ENCODE assay signal across 9 mouse cellular contexts in the genomic region with DNA sequence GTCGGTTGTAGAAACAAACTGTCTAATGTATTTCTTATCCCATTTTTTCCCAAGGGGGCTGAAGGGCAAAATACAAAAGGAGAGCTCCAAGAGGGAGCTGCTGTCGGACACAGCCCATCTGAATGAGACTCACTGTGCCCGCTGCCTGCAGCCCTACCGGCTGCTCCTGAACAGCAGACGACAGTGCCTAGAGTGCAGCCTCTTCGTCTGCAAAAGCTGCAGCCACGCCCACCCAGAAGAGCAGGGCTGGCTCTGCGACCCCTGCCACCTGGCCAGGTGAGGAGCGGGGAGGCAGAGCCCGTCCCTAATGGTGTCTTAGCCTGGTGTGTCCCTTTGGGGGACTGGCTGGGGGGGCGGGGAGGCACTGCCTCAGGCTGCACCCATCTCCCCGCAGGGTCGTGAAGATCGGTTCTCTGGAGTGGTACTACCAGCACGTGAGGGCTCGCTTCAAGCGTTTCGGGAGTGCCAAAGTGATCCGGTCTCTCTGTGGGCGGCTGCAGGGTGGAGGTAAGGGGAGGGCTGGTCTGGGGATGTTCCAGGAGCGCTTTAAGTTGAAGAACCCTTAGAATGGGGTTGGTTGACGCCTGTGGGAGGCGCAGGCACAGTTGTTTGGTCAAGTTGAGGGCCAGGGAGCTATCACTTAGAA. TPM values are rescaled to one million over a fixed set of nuclear protein-coding genes. Genes with fewer than 3 reads are reported as not detected.
DNase-seq lines count a peak whose midpoint lies in the region; ATAC-seq and TF ChIP-seq lines count a peak whose summit lies in the region.
"Had no signal": no experiment of that assay in that cellular context is flagged by ENCODE, and none has a peak within 500 bp of the region (broad histone marks: within the 10 kb centered on the region; RNA-seq: fewer than 3 reads in every experiment).

No protein-coding gene starts in this region.

- H3K4me1 ChIP-seq in kidney, embryonic 16.5 days (ENCODE audit: insufficient read depth, low read length) = peaks cover 11% of the 10 kb centered on the region
- no peaks in the 10 kb centered on the region for H3K4me1 ChIP-seq in kidney, adult 2 months (ENCODE audit: control insufficient read depth, insufficient read depth, low read length)
- H3K4me1 ChIP-seq in hindbrain, embryonic 16.5 days (ENCODE audit: control insufficient read depth, insufficient read depth, low read depth, low read length) = peaks cover 7% of the 10 kb centered on the region
- peaks cover 6% of the 10 kb centered on the region for H3K4me1 ChIP-seq in midbrain, embryonic 16.5 days (ENCODE audit: control insufficient read depth, insufficient read depth, low read length)

- ATAC-seq in kidney, embryonic 16.5 days (ENCODE audit: low FRiP score, low TSS enrichment) = peak; percentile 63; the same call in 1 of the 2 replicates
- peak; percentile 60 for ATAC-seq in hindbrain, embryonic 16.5 days
- 0 out of 2 replicates have a peak, but pooled peaks have one; percentile 45 for ATAC-seq in midbrain, embryonic 16.5 days

- no peaks in the 10 kb centered on the region for H3K27me3 ChIP-seq in kidney, embryonic 16.5 days (ENCODE audit: insufficient read depth, low read length)
- H3K27me3 ChIP-seq in kidney, adult 2 months (replicated peaks; ENCODE audit: control insufficient read depth, insufficient read depth, low read length) = no peaks in the 10 kb centered on the region
- H3K27me3 ChIP-seq in hindbrain, embryonic 16.5 days (replicated peaks; ENCODE audit: control insufficient read depth, insufficient read depth, low read length) = peaks cover 3% of the 10 kb centered on the region
- peaks cover 6% of the 10 kb centered on the region for H3K27me3 ChIP-seq in midbrain, embryonic 16.5 days (ENCODE audit: control insufficient read depth, insufficient read depth, low read depth, low read length)

- H3K27ac ChIP-seq in kidney, embryonic 16.5 days (ENCODE audit: low read length) = no peak overlapping the region
- H3K27ac ChIP-seq in kidney, adult 2 months (ENCODE audit: insufficient read depth, low read depth, low read length) = no peak overlapping the region
- no peak overlapping the region for H3K27ac ChIP-seq in hindbrain, embryonic 16.5 days (ENCODE audit: low read depth, low read length)
- H3K27ac ChIP-seq in midbrain, embryonic 16.5 days (ENCODE audit: low read length) = no peak overlapping the region

- TF ChIP-seq POLR2A in kidney, adult 2 months (IDR thresholded peaks at IDR 0.05; ENCODE audit: low read depth, low read length) = no peak

- H3K36me3 ChIP-seq in kidney, embryonic 16.5 days (ENCODE audit: insufficient read depth, low read length) = no peaks in the 10 kb centered on the region
- no peaks in the 10 kb centered on the region for H3K36me3 ChIP-seq in kidney, adult 2 months (ENCODE audit: control insufficient read depth, insufficient read depth, low read length)
- H3K36me3 ChIP-seq in hindbrain, embryonic 16.5 days (ENCODE audit: control insufficient read depth, insufficient read depth, low read length) = no peaks in the 10 kb centered on the region
- no peaks in the 10 kb centered on the region for H3K36me3 ChIP-seq in midbrain, embryonic 16.5 days (ENCODE audit: control insufficient read depth, insufficient read depth, low read length)

- WGBS in kidney, embryonic 16.5 days = 2% methylated on average over 23 of the region's 23 CpGs
- 17% methylated on average over 23 of the region's 23 CpGs for WGBS in kidney, adult 2 months
- under 1% methylated on average over 23 of the region's 23 CpGs for WGBS in hindbrain, embryonic 16.5 days
- WGBS in midbrain, embryonic 16.5 days = 1% methylated on average over 23 of the region's 23 CpGs

- H3K4me2 ChIP-seq in kidney, embryonic 16.5 days (replicated peaks; ENCODE audit: low read depth, low read length) = peak overlapping the region; percentile 64
- peak overlapping the region; percentile 61 for H3K4me2 ChIP-seq in hindbrain, embryonic 16.5 days (ENCODE audit: low read length)
- peak overlapping the region; percentile 54 for H3K4me2 ChIP-seq in midbrain, embryonic 16.5 days (ENCODE audit: low read length)

- no peak for TF ChIP-seq CTCF in kidney, adult 2 months (conservative IDR thresholded peaks at IDR 0.05; ENCODE audit: insufficient read depth, insufficient read length, low read depth, low read length)

- peak overlapping the region; percentile 48 for H3K9ac ChIP-seq in kidney, embryonic 16.5 days (replicated peaks; ENCODE audit: low read length)
- H3K9ac ChIP-seq in hindbrain, embryonic 16.5 days (ENCODE audit: low read depth, low read length) = peak overlapping the region; percentile 55
- peak overlapping the region; percentile 30; the same call in 1 of the 2 replicates for H3K9ac ChIP-seq in midbrain, embryonic 16.5 days (ENCODE audit: low read depth, low read length)

- H3K4me3 ChIP-seq in kidney, embryonic 16.5 days (ENCODE audit: low read length) = peak overlapping the region; percentile 37
- no peak overlapping the region for H3K4me3 ChIP-seq in kidney, adult 2 months (ENCODE audit: insufficient read depth, low read depth, low read length)
- H3K4me3 ChIP-seq in hindbrain, embryonic 16.5 days (ENCODE audit: low read length) = peak overlapping the region; percentile 30
- H3K4me3 ChIP-seq in midbrain, embryonic 16.5 days (ENCODE audit: low read depth, low read length) = peak overlapping the region; percentile 20; the same call in 1 of the 2 replicates

- no peaks in the 10 kb centered on the region for H3K9me3 ChIP-seq in kidney, embryonic 16.5 days (ENCODE audit: low read length)
- no peaks in the 10 kb centered on the region for H3K9me3 ChIP-seq in hindbrain, embryonic 16.5 days (ENCODE audit: control insufficient read depth, low read length)
- no peaks in the 10 kb centered on the region for H3K9me3 ChIP-seq in midbrain, embryonic 16.5 days (replicated peaks; ENCODE audit: control insufficient read depth, low read length, poor library complexity, severe bottlenecking)

- DNase-seq in kidney, adult 2 months = no peak
- DNase-seq in embryo, embryonic 10.5 days (ENCODE audit: low spot score) = peak; percentile 39
- no peak for DNase-seq in adrenal gland, adult 18-20 months (ENCODE audit: low spot score in 2 of 2)
- DNase-seq in Muller cell, postnatal 12 days (ENCODE audit: inconsistent ontology term) = no peak
- no peak for DNase-seq in c-Kit-positive CD71-positive TER-119-positive erythroid progenitor cells, embryonic 14.5 days (ENCODE audit: low spot score)

RNA-seq across cellular contexts. Expression of gene Mlph, which starts 13.2 kb away (rescaled TPM):
- 0.26 and 0.82 TPM in 2 replicates for polyA plus RNA-seq in kidney, embryonic 16.5 days (2015; fragmentation: Nextera tagmentation; extraction: Ambion mirVana)
- 4.6 and 5.7 TPM in 2 replicates for polyA plus RNA-seq in kidney, adult 2 months (2012; rRNA removed)
- 0.14 and 0.18 TPM in 2 replicates for polyA plus RNA-seq in hindbrain, embryonic 16.5 days (2015; fragmentation: Nextera tagmentation; extraction: Ambion mirVana)
- polyA plus RNA-seq in midbrain, embryonic 16.5 days (2015; fragmentation: Nextera tagmentation; extraction: Ambion mirVana) = 0.09 and 0.29 TPM in 2 replicates
- 1 to 10 TPM; 3.9 to 4.9 TPM for total RNA-seq in adrenal gland, adult 18-20 months (2021)

RNA-seq across cellular contexts. Expression of gene Prlh, which starts 24.9 kb away (rescaled TPM):
- polyA plus RNA-seq in kidney, embryonic 16.5 days (2015; fragmentation: Nextera tagmentation; extraction: Ambion mirVana) = not detected in 2 replicates
- not detected in 2 replicates for polyA plus RNA-seq in kidney, adult 2 months (2012; rRNA removed)
- not detected in 2 replicates for polyA plus RNA-seq in hindbrain, embryonic 16.5 days (2015; fragmentation: Nextera tagmentation; extraction: Ambion mirVana)
- polyA plus RNA-seq in midbrain, embryonic 16.5 days (2015; fragmentation: Nextera tagmentation; extraction: Ambion mirVana) = not detected in 2 replicates
- not detected for total RNA-seq in adrenal gland, adult 18-20 months (2021)
- total RNA-seq: common myeloid progenitor, adult 5-6 weeks had no signal

RNA-seq across cellular contexts. Expression of gene Rab17, which starts 41.4 kb away (rescaled TPM):
- 10.8 and 12.0 TPM in 2 replicates for polyA plus RNA-seq in kidney, embryonic 16.5 days (2015; fragmentation: Nextera tagmentation; extraction: Ambion mirVana)
- polyA plus RNA-seq in kidney, adult 2 months (2012; rRNA removed) = 34.4 and 35.9 TPM in 2 replicates
- polyA plus RNA-seq in hindbrain, embryonic 16.5 days (2015; fragmentation: Nextera tagmentation; extraction: Ambion mirVana) = 0.36 TPM in 1 of 2 replicates, not detected in the other
- 0.17 and 0.19 TPM in 2 replicates for polyA plus RNA-seq in midbrain, embryonic 16.5 days (2015; fragmentation: Nextera tagmentation; extraction: Ambion mirVana)
- not detected for total RNA-seq in adrenal gland, adult 18-20 months (2021)
